Mouse (Mus musculus) neutrophil, adult 59 days (primary cell): Measurements from ENCODE around the gene Zfp169. TPM values are rescaled to one million over a fixed set of nuclear protein-coding genes. Genes with fewer than 3 reads are reported as not detected.

ENCODE experiments used
- total RNA-seq, 2 experiments: library from RNA; stranded (reverse); gene quantifications; 1 replicate in 1 of 2; 2 replicates in 1 of 2; pipeline ENCODE4 v1.2.4; 2023

The Zfp169 gene
- total RNA-seq = 1 to 10 TPM; 8.0 to 8.8 TPM

DNA sequence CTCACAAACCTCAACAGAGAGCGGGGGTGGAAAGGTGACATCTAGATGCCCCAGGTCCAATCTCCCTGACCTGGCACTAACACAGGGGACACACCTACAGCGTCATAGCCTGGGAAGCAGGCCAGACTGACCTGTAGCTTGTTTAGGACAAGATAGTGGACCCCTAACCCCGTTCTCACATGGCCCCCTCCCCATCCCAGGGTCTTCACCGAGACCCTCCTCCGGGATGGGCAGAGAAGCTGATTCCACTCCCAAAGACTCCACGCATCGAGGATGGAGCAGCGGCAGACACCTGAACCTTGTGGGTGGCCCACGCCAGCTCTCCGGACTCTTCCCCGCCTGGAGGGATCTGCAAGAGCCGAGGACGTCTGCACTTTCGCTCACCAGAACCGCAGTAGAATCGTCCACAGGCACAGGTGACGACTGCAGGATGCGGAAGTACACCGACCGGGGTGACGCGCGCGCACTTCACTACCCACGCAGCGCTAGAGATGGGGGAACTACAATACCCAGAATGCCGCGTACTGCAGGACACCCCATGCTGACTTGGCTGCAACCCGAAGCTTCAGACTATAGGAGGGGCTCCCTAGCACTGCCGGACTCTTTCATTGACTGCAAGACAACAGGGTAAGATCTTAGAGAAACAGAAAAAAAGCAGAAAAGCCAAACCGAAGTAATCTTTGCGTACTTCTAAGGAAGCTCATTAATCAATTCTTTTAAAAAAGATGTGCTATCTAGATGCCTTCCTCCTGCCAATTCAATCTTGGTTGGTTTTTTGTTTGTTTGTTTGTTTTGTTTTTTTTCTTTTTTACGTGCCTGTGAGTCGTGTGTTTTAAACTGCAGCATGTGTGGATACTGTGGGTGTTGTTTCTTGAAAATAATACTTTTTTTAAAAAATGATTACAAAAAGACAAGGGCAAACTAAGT is at the start of gene Zfp169, which contains the start of gene A830005F24Rik:
TSS of gene Zfp169 (minus strand) at position 449 of the 927 bp plus-strand sequence.
TSS of gene A830005F24Rik (plus strand) at position 568 of the 927 bp plus-strand sequence.

Other genes starting within 250 kb of the Zfp169 start
- gene A830005F24Rik, start 119 bp upstream of the Zfp169 start, total RNA-seq = not detected
- gene Ptpdc1, start 112.2 kb upstream of the Zfp169 start, total RNA-seq = 1 to 10 TPM; 1.8 to 1.9 TPM
- not detected for gene Barx1, start 149.5 kb upstream of the Zfp169 start, total RNA-seq